Mouse (Mus musculus) kidney, postnatal 4 days (tissue): ENCODE measurements around the gene Cabp4.

Source experiments
- DNase-seq, 2 experiments: peaks; one replicate each; pipeline ENCODE4 v3.0.0; 2021; ENCODE audit warnings: mixed read lengths in 2 of 2

Cabp4 gene

GRCm38 (mm10) chr19:4100718-4101261 is 43.0 kb downstream of the Cabp4 start:
- DNase-seq, result peak; percentile 66 to 71

GRCm38 (mm10) chr19:4099837-4100717 is 43.8 kb downstream of the Cabp4 start, which contains the start of gene Pitpnm1:
TSS of gene Pitpnm1 (plus strand) at chr19:4099998.
- DNase-seq, result peak; percentile 83 to 85

- DNase-seq, result peak; percentile 97
Measured at GRCm38 (mm10) chr19:4099056-4099455, 44.8 kb downstream of the Cabp4 start.

- DNase-seq, result no peak
Measured at GRCm38 (mm10) chr19:4098426-4098825, 45.4 kb downstream of the Cabp4 start.

- peak; percentile 78 to 86 for DNase-seq
Measured at GRCm38 (mm10) chr19:4097441-4097825, 46.4 kb downstream of the Cabp4 start.

- peak; percentile 100 for DNase-seq
Measured at GRCm38 (mm10) chr19:4096642-4097440, 47.0 kb downstream of the Cabp4 start, which contains the start of gene Cdk2ap2. TSS of gene Cdk2ap2 (plus strand) at chr19:4097182.

GRCm38 (mm10) chr19:4095802-4096201 is 48.0 kb downstream of the Cabp4 start:
- no peak for DNase-seq

- no peak for DNase-seq
Measured at GRCm38 (mm10) chr19:4094774-4095303, 49.0 kb downstream of the Cabp4 start.

- no peak for DNase-seq
Measured at GRCm38 (mm10) chr19:4094348-4094747, 49.5 kb downstream of the Cabp4 start.

GRCm38 (mm10) chr19:4093772-4094171 is 50.1 kb downstream of the Cabp4 start:
- no peak for DNase-seq

GRCm38 (mm10) chr19:4092750-4093149 is 51.1 kb downstream of the Cabp4 start:
- DNase-seq, result no peak

- DNase-seq, result no peak
Measured at GRCm38 (mm10) chr19:4091383-4091782, 52.5 kb downstream of the Cabp4 start.

GRCm38 (mm10) chr19:4090446-4090845 is 53.4 kb downstream of the Cabp4 start:
- DNase-seq, result no peak

GRCm38 (mm10) chr19:4089128-4089527 is 54.7 kb downstream of the Cabp4 start:
- DNase-seq, result no peak

GRCm38 (mm10) chr19:4088146-4088545 is 55.7 kb downstream of the Cabp4 start:
- no peak for DNase-seq

- DNase-seq, result no peak
Measured at GRCm38 (mm10) chr19:4087090-4087489, 56.7 kb downstream of the Cabp4 start.

- no peak for DNase-seq
Measured at GRCm38 (mm10) chr19:4086156-4086555, 57.7 kb downstream of the Cabp4 start.
